Comparison of ENCODE assay signal across 9 mouse cellular contexts in the genomic region with DNA sequence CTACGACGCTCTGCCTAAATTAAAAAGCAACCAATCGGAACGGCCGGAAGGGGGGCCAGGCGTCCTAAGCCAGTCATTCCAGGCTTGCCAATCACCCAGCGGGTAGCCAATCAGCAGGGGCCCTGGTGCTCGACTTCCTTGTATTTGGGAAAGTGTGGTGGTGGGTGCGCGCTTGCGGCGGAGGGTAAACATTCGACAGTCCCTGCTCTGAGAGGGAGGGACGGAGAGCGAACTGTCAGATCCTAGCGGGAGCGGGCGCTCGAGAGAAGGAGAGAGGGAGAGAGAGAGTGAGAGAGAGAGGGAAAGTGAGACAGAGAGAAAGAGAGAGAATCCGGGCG. TPM values are rescaled to one million over a fixed set of nuclear protein-coding genes. Genes with fewer than 3 reads are reported as not detected.
A peak's percentile ranks its signal among the peaks of the same experiment; 100 is the strongest.
DNase-seq lines count a peak whose midpoint lies in the region; ATAC-seq and TF ChIP-seq lines count a peak whose summit lies in the region.
"Had no signal": no experiment of that assay in that cellular context is flagged by ENCODE, and none has a peak within 500 bp of the region (broad histone marks: within the 10 kb centered on the region; RNA-seq: fewer than 3 reads in every experiment).

Gene Pou3f3, plus strand, starts transcription at position 191 of the 338 bp plus-strand sequence.

- no peak for TF ChIP-seq CTCF in liver, embryonic 14.5 days (IDR thresholded peaks at IDR 0.05; ENCODE audit: low read depth)

- H3K9ac ChIP-seq in embryonic facial prominence, embryonic 11.5 days (replicated peaks; ENCODE audit: low read length), result peak within 1 kb of the TSS; percentile 70
- H3K9ac ChIP-seq in heart, embryonic 16.5 days (ENCODE audit: low read length), result peak within 1 kb of the TSS; percentile 29; the same call in 1 of the 2 replicates
- no peak within 1 kb of the TSS for H3K9ac ChIP-seq in liver, embryonic 14.5 days (replicated peaks)

- H3K4me1 ChIP-seq in embryonic facial prominence, embryonic 11.5 days (ENCODE audit: control insufficient read depth, insufficient read depth, low read length), result peaks cover 2% of the 10 kb centered on the region
- peaks cover 35% of the 10 kb centered on the region for H3K4me1 ChIP-seq in heart, embryonic 16.5 days (ENCODE audit: control insufficient read depth, insufficient read depth, low read length)
- H3K4me1 ChIP-seq in liver, embryonic 14.5 days (replicated peaks; ENCODE audit: control insufficient read depth in 2 of 2, insufficient read depth in 2 of 2, low read length in 1 of 2), result no peaks in the 10 kb centered on the region

- ATAC-seq in embryonic facial prominence, embryonic 11.5 days (replicated peaks; ENCODE audit: insufficient number of reproducible peaks, low FRiP score, low TSS enrichment, low read depth), result peak; percentile 89
- ATAC-seq in heart, embryonic 16.5 days (replicated peaks; ENCODE audit: extremely low read depth, insufficient read depth, low FRiP score), result peak; percentile 76
- ATAC-seq in liver, embryonic 14.5 days (ENCODE audit: insufficient read depth), result 0 out of 2 replicates have a peak, but pooled peaks have one; percentile 26

- H3K27ac ChIP-seq in embryonic facial prominence, embryonic 11.5 days (replicated peaks; ENCODE audit: low read depth, low read length), result peak within 1 kb of the TSS; percentile 87
- H3K27ac ChIP-seq in heart, embryonic 16.5 days (ENCODE audit: low read length), result no peak within 1 kb of the TSS
- no peak within 1 kb of the TSS for H3K27ac ChIP-seq in liver, embryonic 14.5 days

- H3K36me3 ChIP-seq in embryonic facial prominence, embryonic 11.5 days (replicated peaks; ENCODE audit: control insufficient read depth, insufficient read depth, low read depth, low read length), result no peaks in the 10 kb centered on the region
- no peaks in the 10 kb centered on the region for H3K36me3 ChIP-seq in heart, embryonic 16.5 days (ENCODE audit: control insufficient read depth, insufficient read depth)
- H3K36me3 ChIP-seq in liver, embryonic 14.5 days (replicated peaks; ENCODE audit: control insufficient read depth, insufficient read depth, low read depth), result no peaks in the 10 kb centered on the region

- peak within 1 kb of the TSS; percentile 83 for H3K4me2 ChIP-seq in embryonic facial prominence, embryonic 11.5 days (ENCODE audit: low read depth, low read length)
- peak within 1 kb of the TSS; percentile 89 for H3K4me2 ChIP-seq in heart, embryonic 16.5 days (ENCODE audit: low read depth, low read length)
- peak within 1 kb of the TSS; percentile 47 for H3K4me2 ChIP-seq in liver, embryonic 14.5 days (ENCODE audit: low read depth)

- no peak for TF ChIP-seq EP300 in liver, embryonic 14.5 days (IDR thresholded peaks at IDR 0.05; ENCODE audit: low read depth)

- peaks cover 26% of the 10 kb centered on the region for H3K27me3 ChIP-seq in embryonic facial prominence, embryonic 11.5 days (ENCODE audit: control insufficient read depth, insufficient read depth, low read length)
- H3K27me3 ChIP-seq in heart, embryonic 16.5 days (ENCODE audit: control insufficient read depth, insufficient read depth, low read length), result peaks cover 77% of the 10 kb centered on the region
- H3K27me3 ChIP-seq in liver, embryonic 14.5 days (ENCODE audit: control insufficient read depth, insufficient read depth, low read length), result peaks cover 95% of the 10 kb centered on the region

- peak within 1 kb of the TSS; percentile 69 for H3K4me3 ChIP-seq in embryonic facial prominence, embryonic 11.5 days (ENCODE audit: low read depth, low read length)
- H3K4me3 ChIP-seq in heart, embryonic 16.5 days (ENCODE audit: low read length), result peak within 1 kb of the TSS; percentile 57
- H3K4me3 ChIP-seq in liver, embryonic 14.5 days (ENCODE audit: insufficient read depth in 1 of 2, low read depth in 2 of 2, low read length in 2 of 2), result peak within 1 kb of the TSS; percentile 30 to 38; a peak in 3 of 4 replicates

- H3K9me3 ChIP-seq in embryonic facial prominence, embryonic 11.5 days (replicated peaks; ENCODE audit: control insufficient read depth, low read length), result no peaks in the 10 kb centered on the region
- no peaks in the 10 kb centered on the region for H3K9me3 ChIP-seq in heart, embryonic 16.5 days (replicated peaks; ENCODE audit: control insufficient read depth, low read length)
- H3K9me3 ChIP-seq in liver, embryonic 14.5 days (ENCODE audit: control insufficient read depth, low read length), result no peaks in the 10 kb centered on the region

- peak; percentile 42 to 76 for DNase-seq in adrenal gland, adult (ENCODE audit: inconsistent age in 2 of 2, low spot score in 1 of 2)
- no peak for DNase-seq in adrenal gland, postnatal 4 days (ENCODE audit: low spot score in 2 of 2)
- DNase-seq in embryonic facial prominence, embryonic 11.5 days (ENCODE audit: low spot score), result peak; percentile 97
- peak; percentile 97 for DNase-seq in layer of hippocampus, adult 11-12 months (ENCODE audit: low spot score)
- DNase-seq in liver, embryonic 14.5 days (ENCODE audit: low read depth in 3 of 3, low spot score in 3 of 3), result no peak
- DNase-seq in retina, embryonic 14.5 days (ENCODE audit: low spot score), result peak; percentile 85
- DNase-seq in spleen, adult 18-20 months, result no peak

- under 1% methylated on average over 21 of the region's 21 CpGs for WGBS in embryonic facial prominence, embryonic 11.5 days
- 0% methylated on average over 18 of the region's 21 CpGs for WGBS in heart, embryonic 16.5 days
- WGBS in liver, embryonic 14.5 days (ENCODE audit: insufficient replicate concordance), result 1% methylated on average over 20 of the region's 21 CpGs

RNA-seq across cellular contexts. Expression of gene Pou3f3, which starts in this region (rescaled TPM):
- total RNA-seq in adrenal gland, postnatal 4 days (2021), result 1 to 10 TPM in 1 of 2 experiments, under 1 TPM in 1; 0.68 to 6.3 TPM
- polyA plus RNA-seq in embryonic facial prominence, embryonic 11.5 days (2014; fragmentation: Nextera tagmentation; extraction: Ambion mirVana), result 7.2 and 9.9 TPM in 2 replicates
- polyA plus RNA-seq in heart, embryonic 16.5 days (2015; fragmentation: Nextera tagmentation; extraction: Ambion mirVana), result 0.02 TPM in 1 of 2 replicates, not detected in the other
- polyA plus RNA-seq in liver, embryonic 14.5 days (2012; rRNA removed), result 0.01 and 0.10 TPM in 2 replicates
- polyA plus RNA-seq in liver, embryonic 14.5 days (2014; fragmentation: Nextera tagmentation; extraction: Ambion mirVana), result not detected in 2 replicates
- total RNA-seq: hematopoietic stem cell, adult 5-6 weeks had no signal

Comparison
In these comparisons a context has a peak if more than half of its experiments do, and no peak if none do; other contexts are left out.
1. DNase-seq: peak in adrenal gland, adult (2 of 2), embryonic facial prominence, embryonic 11.5 days (single experiment), layer of hippocampus, adult 11-12 months (single experiment) and retina, embryonic 14.5 days (single experiment); none in adrenal gland, postnatal 4 days (0 of 2), liver, embryonic 14.5 days (0 of 3) and spleen, adult 18-20 months (0 of 2).
2. Peak in ATAC-seq, H3K4me3 ChIP-seq, H3K9ac ChIP-seq and H3K4me2 ChIP-seq in heart, embryonic 16.5 days; RNA of the gene not detected or under 1 TPM.
3. Peak in ATAC-seq, H3K4me3 ChIP-seq and H3K4me2 ChIP-seq in liver, embryonic 14.5 days; RNA of the gene not detected or under 1 TPM.
4. ATAC-seq: peak in every context shown above with its lines; median percentile 89 in embryonic facial prominence, embryonic 11.5 days; 76 in heart, embryonic 16.5 days; 26 in liver, embryonic 14.5 days.
5. Peak in every context shown above with its lines, with median percentiles within 50 percentile points of each other: H3K4me2 ChIP-seq and H3K4me3 ChIP-seq.